Mouse (Mus musculus): ENCODE results near the gene Fbxl2. TPM values are rescaled to one million over a fixed set of nuclear protein-coding genes. Genes with fewer than 3 reads are reported as not detected.
"Not testable (repeated sequence)": the region's sequence is repeated elsewhere in the genome, so short reads cannot be mapped to it uniquely, and the experiment has no call there.

Gene Fbxl2
- 0.41 and 0.61 TPM in 2 replicates for polyA plus RNA-seq (2015; fragmentation: Nextera tagmentation; extraction: Ambion mirVana)

GRCm38 (mm10) chr9:114046028-114046427 lies at the start of gene Fbxl2:
Gene Fbxl2, minus strand, starts transcription at chr9:114046191.
- no peak within 1 kb of the TSS for H3K9ac ChIP-seq (ENCODE audit: low read depth, low read length)
- H3K4me1 ChIP-seq (ENCODE audit: control insufficient read depth, low read depth, low read length), result no peaks in the 10 kb centered on the region
- H3K4me3 ChIP-seq (ENCODE audit: low read depth, low read length), result no peak within 1 kb of the TSS
- no peaks in the 10 kb centered on the region for H3K9me3 ChIP-seq (replicated peaks; ENCODE audit: control insufficient read depth, low read length)
- no peak within 1 kb of the TSS for H3K4me2 ChIP-seq (ENCODE audit: low read depth, low read length)
- H3K27me3 ChIP-seq (ENCODE audit: control insufficient read depth, insufficient read depth, low read depth, low read length), result no peaks in the 10 kb centered on the region
- H3K36me3 ChIP-seq (ENCODE audit: control insufficient read depth, insufficient read depth), result no peaks in the 10 kb centered on the region
- H3K27ac ChIP-seq (ENCODE audit: low read length), result no peak within 1 kb of the TSS
- 73% methylated on average over 10 of the region's 10 CpGs for whole genome bisulfite sequencing (ENCODE audit: insufficient replicate concordance)
- no peak for ATAC-seq (ENCODE audit: low read depth)

- Histone ChIP-seq H3K9me3 (replicated peaks; ENCODE audit: control insufficient read depth, low read length) (no peaks in the 10 kb centered on the region), H3K36me3 (ENCODE audit: control insufficient read depth, insufficient read depth) (no peaks in the 10 kb centered on the region), H3K4me2 (ENCODE audit: low read depth, low read length) (no peak overlapping the region), H3K4me1 (ENCODE audit: control insufficient read depth, low read depth, low read length) (no peaks in the 10 kb centered on the region), H3K27ac (ENCODE audit: low read length) (no peak overlapping the region), H3K4me3 (ENCODE audit: low read depth, low read length) (no peak overlapping the region), H3K9ac (ENCODE audit: low read depth, low read length) (no peak overlapping the region), H3K27me3 (ENCODE audit: control insufficient read depth, insufficient read depth, low read depth, low read length) (no peaks in the 10 kb centered on the region)
- WGBS (ENCODE audit: insufficient replicate concordance), result 60% methylated on average over 2 of the region's 2 CpGs
- ATAC-seq (ENCODE audit: low read depth), result no peak
Measured at GRCm38 (mm10) chr9:114094854-114095253, 48.9 kb upstream of the Fbxl2 start.

- 10% methylated on average over 9 of the region's 9 CpGs for WGBS (ENCODE audit: insufficient replicate concordance)
- not testable (repeated sequence) for H3K27me3 ChIP-seq (ENCODE audit: control insufficient read depth, insufficient read depth, low read depth, low read length); H3K27ac ChIP-seq (ENCODE audit: low read length); H3K9me3 ChIP-seq (replicated peaks; ENCODE audit: control insufficient read depth, low read length); ATAC-seq (ENCODE audit: low read depth); H3K4me2 ChIP-seq (ENCODE audit: low read depth, low read length); H3K9ac ChIP-seq (ENCODE audit: low read depth, low read length); H3K4me1 ChIP-seq (ENCODE audit: control insufficient read depth, low read depth, low read length); H3K4me3 ChIP-seq (ENCODE audit: low read depth, low read length); H3K36me3 ChIP-seq (ENCODE audit: control insufficient read depth, insufficient read depth)
Measured at GRCm38 (mm10) chr9:114092188-114092587, 46.2 kb upstream of the Fbxl2 start.

GRCm38 (mm10) chr9:114088885-114089284 lies 42.9 kb upstream of the Fbxl2 start:
- H3K4me1 ChIP-seq (ENCODE audit: control insufficient read depth, low read depth, low read length); ATAC-seq (ENCODE audit: low read depth): not testable (repeated sequence)

GRCm38 (mm10) chr9:114087106-114087815 lies 41.3 kb upstream of the Fbxl2 start:
- no peak for ATAC-seq (ENCODE audit: low read depth)
- no peak overlapping the region for H3K9ac ChIP-seq (ENCODE audit: low read depth, low read length)
- no peak overlapping the region for H3K4me2 ChIP-seq (ENCODE audit: low read depth, low read length)
- no peak overlapping the region for H3K4me3 ChIP-seq (ENCODE audit: low read depth, low read length)
- no peaks in the 10 kb centered on the region for H3K36me3 ChIP-seq (ENCODE audit: control insufficient read depth, insufficient read depth)
- H3K4me1 ChIP-seq (ENCODE audit: control insufficient read depth, low read depth, low read length), result no peaks in the 10 kb centered on the region
- no peaks in the 10 kb centered on the region for H3K9me3 ChIP-seq (replicated peaks; ENCODE audit: control insufficient read depth, low read length)
- H3K27me3 ChIP-seq (ENCODE audit: control insufficient read depth, insufficient read depth, low read depth, low read length), result no peaks in the 10 kb centered on the region
- H3K27ac ChIP-seq (ENCODE audit: low read length), result no peak overlapping the region
- WGBS (ENCODE audit: insufficient replicate concordance), result 62% methylated on average over 11 of the region's 11 CpGs

More at GRCm38 (mm10) chr9:114088885-114089284, 42.9 kb upstream of the Fbxl2 start:
- H3K4me2 ChIP-seq (ENCODE audit: low read depth, low read length); H3K4me3 ChIP-seq (ENCODE audit: low read depth, low read length); H3K27ac ChIP-seq (ENCODE audit: low read length); H3K9me3 ChIP-seq (replicated peaks; ENCODE audit: control insufficient read depth, low read length); H3K27me3 ChIP-seq (ENCODE audit: control insufficient read depth, insufficient read depth, low read depth, low read length); H3K36me3 ChIP-seq (ENCODE audit: control insufficient read depth, insufficient read depth); H3K9ac ChIP-seq (ENCODE audit: low read depth, low read length): not testable (repeated sequence)
- 61% methylated on average over 6 of the region's 6 CpGs for WGBS (ENCODE audit: insufficient replicate concordance)

- ATAC-seq (ENCODE audit: low read depth), result no peak
- Histone ChIP-seq H3K9ac (ENCODE audit: low read depth, low read length) (no peak overlapping the region), H3K27ac (ENCODE audit: low read length) (no peak overlapping the region), H3K4me1 (ENCODE audit: control insufficient read depth, low read depth, low read length) (no peaks in the 10 kb centered on the region), H3K27me3 (ENCODE audit: control insufficient read depth, insufficient read depth, low read depth, low read length) (no peaks in the 10 kb centered on the region), H3K36me3 (ENCODE audit: control insufficient read depth, insufficient read depth) (no peaks in the 10 kb centered on the region), H3K4me3 (ENCODE audit: low read depth, low read length) (no peak overlapping the region), H3K4me2 (ENCODE audit: low read depth, low read length) (no peak overlapping the region), H3K9me3 (replicated peaks; ENCODE audit: control insufficient read depth, low read length) (no peaks in the 10 kb centered on the region)
- 68% methylated on average over 3 of the region's 3 CpGs for WGBS (ENCODE audit: insufficient replicate concordance)
Measured at GRCm38 (mm10) chr9:114086422-114086821, 40.4 kb upstream of the Fbxl2 start.

- Histone ChIP-seq H3K36me3 (ENCODE audit: control insufficient read depth, insufficient read depth) (no peaks in the 10 kb centered on the region), H3K4me3 (ENCODE audit: low read depth, low read length) (no peak overlapping the region), H3K4me2 (ENCODE audit: low read depth, low read length) (no peak overlapping the region), H3K9me3 (replicated peaks; ENCODE audit: control insufficient read depth, low read length) (no peaks in the 10 kb centered on the region), H3K9ac (ENCODE audit: low read depth, low read length) (no peak overlapping the region), H3K4me1 (ENCODE audit: control insufficient read depth, low read depth, low read length) (no peaks in the 10 kb centered on the region), H3K27ac (ENCODE audit: low read length) (no peak overlapping the region), H3K27me3 (ENCODE audit: control insufficient read depth, insufficient read depth, low read depth, low read length) (no peaks in the 10 kb centered on the region)
- no peak for ATAC-seq (ENCODE audit: low read depth)
- 76% methylated on average over 19 of the region's 19 CpGs for WGBS (ENCODE audit: insufficient replicate concordance)
Measured at GRCm38 (mm10) chr9:114073681-114074080, 27.7 kb upstream of the Fbxl2 start.

- Histone ChIP-seq H3K9ac (ENCODE audit: low read depth, low read length) (no peak overlapping the region), H3K4me3 (ENCODE audit: low read depth, low read length) (no peak overlapping the region), H3K4me2 (ENCODE audit: low read depth, low read length) (no peak overlapping the region), H3K27ac (ENCODE audit: low read length) (no peak overlapping the region), H3K4me1 (ENCODE audit: control insufficient read depth, low read depth, low read length) (no peaks in the 10 kb centered on the region), H3K9me3 (replicated peaks; ENCODE audit: control insufficient read depth, low read length) (no peaks in the 10 kb centered on the region), H3K27me3 (ENCODE audit: control insufficient read depth, insufficient read depth, low read depth, low read length) (no peaks in the 10 kb centered on the region), H3K36me3 (ENCODE audit: control insufficient read depth, insufficient read depth) (no peaks in the 10 kb centered on the region)
- 45% methylated on average over 6 of the region's 6 CpGs for WGBS (ENCODE audit: insufficient replicate concordance)
- ATAC-seq (ENCODE audit: low read depth), result no peak
Measured at GRCm38 (mm10) chr9:114069372-114069771, 23.4 kb upstream of the Fbxl2 start.

GRCm38 (mm10) chr9:114068494-114069053 lies 22.6 kb upstream of the Fbxl2 start:
- Histone ChIP-seq H3K4me1 (ENCODE audit: control insufficient read depth, low read depth, low read length) (no peaks in the 10 kb centered on the region), H3K36me3 (ENCODE audit: control insufficient read depth, insufficient read depth) (no peaks in the 10 kb centered on the region), H3K4me2 (ENCODE audit: low read depth, low read length) (no peak overlapping the region), H3K9me3 (replicated peaks; ENCODE audit: control insufficient read depth, low read length) (no peaks in the 10 kb centered on the region), H3K9ac (ENCODE audit: low read depth, low read length) (no peak overlapping the region), H3K27ac (ENCODE audit: low read length) (no peak overlapping the region), H3K4me3 (ENCODE audit: low read depth, low read length) (no peak overlapping the region), H3K27me3 (ENCODE audit: control insufficient read depth, insufficient read depth, low read depth, low read length) (no peaks in the 10 kb centered on the region)
- no peak for ATAC-seq (ENCODE audit: low read depth)
- WGBS (ENCODE audit: insufficient replicate concordance), result 55% methylated on average over 12 of the region's 12 CpGs
